Mouse (Mus musculus) forebrain, embryonic 11.5 days (tissue): Measurements from ENCODE around the gene Lrrc45. TPM values are rescaled to one million over a fixed set of nuclear protein-coding genes. Genes with fewer than 3 reads are reported as not detected.

ENCODE experiments used
- ATAC-seq: fragments of 200-750 bp; cut with Nextera tagmentation; replicated peaks from 2 replicates; pipeline ENCODE4 v1.8.0; 2017; ENCODE audit warnings: moderate TSS enrichment; ENCODE audit not compliant: low FRiP score
- DNase-seq: peaks from one replicate; pipeline ENCODE4 v3.0.0-alpha.2; 2017; ENCODE audit warnings: low spot score
- H3K27ac ChIP-seq: fragments of 300-500 bp; sonication (generic); 2 replicates; pipeline ENCODE4 v1.5.1; 2014; ENCODE audit warnings: low read depth, low read length
- H3K27me3 ChIP-seq: fragments of 300-500 bp; sonication (generic); 2 replicates; pipeline ENCODE4 v1.6.1; 2014; ENCODE audit warnings: mild to moderate bottlenecking, low read length, mixed read lengths; ENCODE audit not compliant: control insufficient read depth, insufficient read depth
- H3K36me3 ChIP-seq: fragments of 300-500 bp; sonication (generic); 2 replicates; pipeline ENCODE4 v1.6.1; 2014; ENCODE audit warnings: mild to moderate bottlenecking, low read length, moderate library complexity, mixed read lengths; ENCODE audit not compliant: control insufficient read depth, insufficient read depth
- H3K4me1 ChIP-seq: fragments of 300-500 bp; sonication (generic); replicated peaks from 2 replicates; pipeline ENCODE4 v1.6.1; 2014; ENCODE audit warnings: low read length, mixed read lengths; ENCODE audit not compliant: control insufficient read depth, insufficient read depth
- H3K4me2 ChIP-seq: fragments of 300-500 bp; sonication (generic); 2 replicates; pipeline ENCODE4 v1.6.1; 2014; ENCODE audit warnings: low read depth, mild to moderate bottlenecking, low read length, moderate library complexity, mixed read lengths; ENCODE audit not compliant: severe bottlenecking
- H3K4me3 ChIP-seq: fragments of 300-500 bp; sonication (generic); 2 replicates; pipeline ENCODE4 v1.5.1; 2014; ENCODE audit warnings: low read depth, low read length
- H3K9ac ChIP-seq: fragments of 300-500 bp; sonication (generic); 2 replicates; pipeline ENCODE4 v1.6.1; 2014; ENCODE audit warnings: low read length
- H3K9me3 ChIP-seq: fragments of 300-500 bp; sonication (generic); 2 replicates; pipeline ENCODE4 v1.6.1; 2016; ENCODE audit warnings: low read length, mixed read lengths; ENCODE audit not compliant: control insufficient read depth
- WGBS: fragments of 180-500 bp; shearing (Covaris S2); extraction: QIAGEN DNeasy Blood & Tissue Kit; methylation state at CpG from one replicate; pipeline ENCODE4 v1.1.7; 2014; 5-methylcytosine and 5-hydroxymethylcytosine counted together
- polyA plus RNA-seq: library from polyadenylated mRNA; unstranded; fragments of >200 nt; fragmentation: Nextera tagmentation; extraction: Ambion mirVana; gene quantifications from 2 replicates; pipeline ENCODE4 v1.2.1, GENCODE M21; 2014

Lrrc45 gene
- polyA plus RNA-seq, 1 experiment from 2014 or later, result 54.4 TPM

DNA sequence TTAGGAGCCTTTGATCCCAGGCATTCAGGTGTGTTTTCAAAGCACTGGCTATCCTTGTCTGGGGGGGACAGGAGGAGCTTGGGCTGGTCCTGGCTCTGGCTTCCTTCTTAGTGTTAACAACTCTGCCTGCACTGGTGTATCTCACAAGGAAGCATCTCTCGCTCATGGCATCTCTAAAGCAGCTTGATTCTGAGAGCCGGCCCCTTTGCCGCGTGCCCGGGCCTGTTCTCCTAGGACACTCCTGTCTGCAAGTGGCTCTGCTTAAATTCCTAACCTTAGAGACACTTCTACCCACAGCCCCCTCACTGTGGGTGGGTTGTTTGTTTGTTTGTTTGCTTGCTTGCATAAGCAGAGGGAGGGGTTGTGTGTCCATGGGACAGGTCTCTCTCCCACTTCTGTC lies 5.8 kb upstream of the Lrrc45 start:
- DNase-seq (no peak), ATAC-seq (no peak)
- Histone ChIP-seq H3K4me1 (peaks cover 35% of the 10 kb centered on the region), H3K27ac (no peak overlapping the region), H3K27me3 (no peaks in the 10 kb centered on the region), H3K4me3 (no peak overlapping the region), H3K9ac (no peak overlapping the region; the same call in 1 of the 2 replicates), H3K9me3 (no peaks in the 10 kb centered on the region), H3K36me3 (no peaks in the 10 kb centered on the region), H3K4me2 (no peak overlapping the region)
- WGBS, result 46% methylated on average over 5 of the region's 5 CpGs

DNA sequence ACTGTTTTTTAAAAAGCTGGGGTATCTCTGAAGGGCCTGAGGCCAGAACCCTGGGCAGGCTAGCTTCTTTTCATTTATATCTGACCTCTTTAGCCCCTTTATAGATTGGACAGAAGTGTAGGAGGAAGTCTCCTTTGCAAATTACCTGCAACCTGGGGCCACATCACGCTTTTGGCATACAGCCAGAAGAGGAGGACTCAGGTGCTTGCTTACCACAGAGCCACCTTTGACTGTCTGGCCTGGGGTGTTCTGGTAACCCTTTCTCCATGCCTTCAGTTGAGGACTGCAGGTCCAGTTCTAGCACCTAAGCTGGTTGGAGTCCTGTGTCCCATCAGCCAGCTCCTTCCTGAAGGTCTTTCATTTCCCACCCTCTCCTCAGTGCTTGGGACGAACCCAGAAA lies 4.2 kb upstream of the Lrrc45 start:
- ATAC-seq (no peak), DNase-seq (no peak)
- no peak overlapping the region for H3K4me3 ChIP-seq
- H3K9ac ChIP-seq, result no peak overlapping the region
- no peak overlapping the region for H3K4me2 ChIP-seq
- H3K36me3 ChIP-seq, result no peaks in the 10 kb centered on the region
- H3K27ac ChIP-seq, result no peak overlapping the region
- H3K27me3 ChIP-seq, result no peaks in the 10 kb centered on the region
- peaks cover 33% of the 10 kb centered on the region for H3K4me1 ChIP-seq
- no peaks in the 10 kb centered on the region for H3K9me3 ChIP-seq
- WGBS, result 85% methylated on average over 2 of the region's 2 CpGs

DNA sequence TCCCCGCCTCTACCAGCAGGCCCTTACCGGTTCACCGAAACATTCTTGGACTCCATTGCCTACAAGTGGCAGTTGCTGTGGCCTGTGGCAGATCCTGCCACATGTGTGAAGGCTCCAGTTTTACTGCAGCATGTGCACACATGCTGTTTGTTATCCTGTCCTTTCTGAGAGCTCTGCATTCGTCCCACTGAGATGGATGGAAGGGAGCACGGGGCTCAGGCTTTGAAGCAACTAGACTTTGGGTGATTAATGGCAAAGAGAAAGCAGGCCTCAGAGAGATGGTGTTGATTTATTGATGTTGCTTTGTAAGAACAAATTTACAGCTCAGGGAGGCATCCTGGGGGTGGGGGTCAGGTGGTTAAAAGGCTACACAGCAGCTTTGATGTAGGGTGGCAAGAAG lies 3.1 kb upstream of the Lrrc45 start:
- no peak for ATAC-seq
- Histone ChIP-seq H3K4me2 (no peak overlapping the region), H3K9ac (no peak overlapping the region), H3K36me3 (no peaks in the 10 kb centered on the region), H3K4me1 (peaks cover 28% of the 10 kb centered on the region), H3K27me3 (no peaks in the 10 kb centered on the region), H3K27ac (no peak overlapping the region), H3K9me3 (no peaks in the 10 kb centered on the region), H3K4me3 (no peak overlapping the region)
- WGBS, result 86% methylated on average over 5 of the region's 5 CpGs
- DNase-seq, result no peak

DNA sequence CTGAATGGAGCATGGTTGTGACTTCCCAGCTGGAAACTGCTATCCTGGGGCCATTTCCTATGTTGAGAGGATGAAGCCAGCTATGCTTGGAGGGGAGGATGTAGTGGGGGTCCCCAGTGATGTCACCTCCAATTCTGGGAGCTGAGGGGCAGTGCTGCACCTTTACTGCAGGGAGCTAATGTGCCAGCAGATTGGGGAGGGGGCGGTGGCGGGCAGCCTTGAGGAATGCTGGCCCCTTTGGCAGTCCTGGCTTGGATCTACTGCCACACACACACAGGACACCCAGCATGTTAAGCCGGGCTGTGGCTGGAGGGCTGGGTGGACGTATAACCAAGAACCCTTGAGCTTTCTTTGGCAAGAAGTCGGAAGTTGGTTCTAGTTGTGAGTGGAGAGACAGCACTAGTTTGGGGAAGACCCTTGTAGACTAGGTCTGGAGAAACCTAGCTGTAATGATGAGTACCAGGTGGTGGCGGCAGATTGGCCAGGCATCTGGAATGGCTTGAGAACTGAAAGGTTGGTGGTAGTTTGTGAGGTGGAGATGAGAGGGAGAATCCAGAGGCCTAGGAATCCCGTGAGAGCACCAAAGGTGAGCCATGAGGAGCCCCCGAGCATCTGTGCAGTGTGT lies 1.6 kb upstream of the Lrrc45 start:
- no peaks in the 10 kb centered on the region for H3K9me3 ChIP-seq
- peaks cover 18% of the 10 kb centered on the region for H3K4me1 ChIP-seq
- no peak for ATAC-seq
- peak overlapping the region; percentile 21; the same call in 1 of the 2 replicates for H3K9ac ChIP-seq
- WGBS, result 68% methylated on average over 8 of the region's 8 CpGs
- DNase-seq, result no peak
- no peaks in the 10 kb centered on the region; the same call in none of the 2 replicates for H3K36me3 ChIP-seq
- no peaks in the 10 kb centered on the region for H3K27me3 ChIP-seq
- peak overlapping the region; percentile 98; the same call in 1 of the 2 replicates for H3K4me2 ChIP-seq
- H3K4me3 ChIP-seq, result no peak overlapping the region; the same call in 1 of the 2 replicates
- H3K27ac ChIP-seq, result no peak overlapping the region

- Histone ChIP-seq H3K4me2 (peak overlapping the region; percentile 98), H3K27me3 (no peaks in the 10 kb centered on the region), H3K4me3 (peak overlapping the region; percentile 54), H3K4me1 (peaks cover 11% of the 10 kb centered on the region), H3K36me3 (no peaks in the 10 kb centered on the region; the same call in none of the 2 replicates), H3K9me3 (no peaks in the 10 kb centered on the region), H3K9ac (peak overlapping the region; percentile 55), H3K27ac (peak overlapping the region; percentile 8)
- under 1% methylated on average over 38 of the region's 38 CpGs for WGBS
- DNase-seq (peak; percentile 88), ATAC-seq (peak; percentile 67)
Measured at GRCm38 (mm10) chr11:120712771-120713568, 755 bp upstream of the Lrrc45 start.

DNA sequence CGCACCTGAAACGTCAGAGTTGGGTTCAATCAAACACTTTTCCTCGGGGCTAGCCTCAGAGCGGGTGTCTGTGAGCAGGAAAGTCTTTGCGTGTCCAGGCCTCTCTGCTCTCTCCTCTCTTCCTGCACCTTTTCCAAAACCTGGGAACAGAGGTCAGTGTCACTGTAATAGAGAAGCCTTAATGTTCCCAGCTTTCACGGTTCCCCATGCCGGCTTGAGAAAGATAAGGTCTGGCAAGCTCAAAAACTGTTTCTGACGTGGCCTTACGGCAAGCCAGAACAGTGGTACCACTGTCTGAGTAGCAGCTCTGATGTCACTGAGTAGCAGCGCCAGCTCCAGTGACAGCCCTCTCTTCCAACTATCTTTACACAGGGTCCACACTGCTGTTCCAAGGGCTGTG lies 821 bp downstream of the Lrrc45 start:
- Histone ChIP-seq H3K27me3 (no peaks in the 10 kb centered on the region), H3K4me3 (peak overlapping the region; percentile 46), H3K9me3 (no peaks in the 10 kb centered on the region), H3K36me3 (no peaks in the 10 kb centered on the region; the same call in none of the 2 replicates), H3K4me2 (peak overlapping the region; percentile 98), H3K9ac (peak overlapping the region; percentile 73), H3K27ac (no peak overlapping the region), H3K4me1 (peaks cover 10% of the 10 kb centered on the region)
- DNase-seq, result no peak
- ATAC-seq, result no peak
- WGBS, result 66% methylated on average over 10 of the region's 10 CpGs

DNA sequence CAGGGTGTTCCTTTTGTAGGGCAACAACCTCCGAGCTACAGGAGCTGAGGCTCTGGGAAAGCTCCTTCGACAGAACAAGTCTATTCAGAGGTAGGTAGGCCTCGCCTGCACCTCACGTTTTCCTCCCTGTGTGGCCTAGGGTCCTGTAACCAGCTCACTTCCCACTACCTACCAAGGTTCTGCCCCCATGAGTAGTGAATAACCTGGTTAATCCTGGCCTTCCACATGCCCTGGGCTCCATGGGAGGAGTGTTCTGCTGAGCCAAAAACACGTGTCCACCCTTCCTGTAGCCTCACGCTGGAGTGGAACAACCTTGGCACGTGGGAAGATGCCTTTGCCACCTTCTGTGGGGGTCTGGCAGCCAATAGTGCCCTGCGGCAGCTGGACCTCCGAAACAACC lies 1.4 kb downstream of the Lrrc45 start:
- no peak overlapping the region for H3K9ac ChIP-seq
- no peak overlapping the region for H3K4me2 ChIP-seq

DNA sequence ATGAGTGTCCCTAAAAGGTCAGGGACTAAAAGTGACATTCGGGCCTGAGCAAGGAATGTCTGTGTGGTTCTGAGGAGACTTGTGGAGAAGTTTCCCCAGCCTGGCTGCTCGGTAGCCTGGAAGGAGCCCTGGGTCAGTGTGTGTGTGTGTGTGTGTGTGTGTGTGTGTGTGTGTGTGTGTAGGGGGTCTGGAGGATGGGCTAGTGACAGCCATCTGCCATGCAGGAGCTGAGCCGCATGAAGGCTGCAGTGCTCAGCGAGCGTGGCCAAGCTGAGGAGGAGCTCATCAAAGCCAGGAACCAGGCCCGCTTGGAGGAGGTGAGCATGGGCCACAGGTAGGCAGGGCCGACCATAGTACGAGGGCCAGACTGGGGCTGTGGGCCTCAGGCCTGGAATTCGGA lies 5.5 kb downstream of the Lrrc45 start:
- Histone ChIP-seq H3K27ac (no peak overlapping the region), H3K4me1 (peaks cover 15% of the 10 kb centered on the region), H3K4me3 (no peak overlapping the region), H3K27me3 (peaks cover 10% of the 10 kb centered on the region), H3K36me3 (no peaks in the 10 kb centered on the region; the same call in none of the 2 replicates), H3K4me2 (no peak overlapping the region), H3K9me3 (no peaks in the 10 kb centered on the region), H3K9ac (no peak overlapping the region)
- WGBS, result 91% methylated on average over 9 of the region's 9 CpGs
- ATAC-seq (no peak), DNase-seq (no peak)

More for the DNA sequence above, 1.4 kb downstream of the Lrrc45 start:
- no peaks in the 10 kb centered on the region; the same call in none of the 2 replicates for H3K36me3 ChIP-seq
- no peaks in the 10 kb centered on the region for H3K9me3 ChIP-seq
- no peak overlapping the region for H3K4me3 ChIP-seq
- no peak for ATAC-seq
- WGBS, result 90% methylated on average over 9 of the region's 9 CpGs
- no peaks in the 10 kb centered on the region for H3K27me3 ChIP-seq
- H3K27ac ChIP-seq, result no peak overlapping the region
- peaks cover 10% of the 10 kb centered on the region for H3K4me1 ChIP-seq
- no peak for DNase-seq
